In the genomic region with DNA sequence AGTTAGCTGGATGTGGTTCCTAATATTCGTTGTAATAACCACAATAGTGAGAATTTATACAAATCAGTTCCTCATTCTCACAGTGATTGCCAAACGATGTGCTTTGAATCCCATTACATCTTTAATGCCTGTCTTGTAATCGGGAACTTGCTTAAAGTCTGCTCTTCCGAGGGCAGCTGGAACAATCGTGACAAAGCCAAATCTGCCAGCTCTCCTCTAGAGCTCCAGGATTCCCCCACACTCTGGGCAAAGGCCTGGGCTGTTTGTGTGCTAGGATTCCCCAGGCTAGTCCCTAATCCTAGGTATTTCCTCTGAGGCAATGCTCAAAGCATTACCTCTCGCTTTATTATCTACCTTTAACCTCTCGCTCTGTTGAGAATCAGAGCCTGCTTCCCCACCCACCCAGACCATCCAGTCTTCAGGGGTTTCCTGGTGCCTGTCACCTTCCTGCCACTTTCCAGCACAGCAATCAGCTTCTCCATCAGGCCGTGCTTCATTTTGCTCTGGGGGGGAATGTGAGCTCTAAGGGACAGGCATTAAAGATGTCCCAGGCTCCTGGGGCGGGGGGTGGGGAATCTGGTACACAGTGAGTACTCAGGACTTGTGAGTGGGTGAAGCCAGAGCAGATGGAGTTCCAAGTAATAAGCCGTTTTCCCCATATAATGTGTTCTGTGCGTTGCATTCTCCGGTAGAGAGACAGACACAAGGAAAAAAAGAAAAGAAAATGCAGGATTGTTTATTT, we compare ENCODE assay signal across 10 mouse cellular contexts. TPM values are rescaled to one million over a fixed set of nuclear protein-coding genes. Genes with fewer than 3 reads are reported as not detected.
DNase-seq lines count a peak whose midpoint lies in the region; ATAC-seq and TF ChIP-seq lines count a peak whose summit lies in the region.
"Had no signal": no experiment of that assay in that cellular context is flagged by ENCODE, and none has a peak within 500 bp of the region (broad histone marks: within the 10 kb centered on the region; RNA-seq: fewer than 3 reads in every experiment).

No protein-coding gene starts in this region.

- ATAC-seq in forebrain, embryonic 12.5 days (ENCODE audit: low FRiP score), result no peak
- ATAC-seq in forebrain, embryonic 11.5 days (replicated peaks; ENCODE audit: low FRiP score), result no peak
- ATAC-seq in embryonic facial prominence, embryonic 13.5 days (ENCODE audit: insufficient number of reproducible peaks, insufficient read depth, low FRiP score, low TSS enrichment, low read depth), result no peak

- intact Hi-C loops in left cerebral cortex, adult 2 months (cut with DNase I), result loop anchor here (2.0 kb wide), 1 partner anchor 71 kb away; no protein-coding TSS in a partner anchor

- H3K4me3 ChIP-seq in forebrain, embryonic 12.5 days (replicated peaks), result no peak overlapping the region
- no peak overlapping the region for H3K4me3 ChIP-seq in forebrain, embryonic 11.5 days (ENCODE audit: low read depth, low read length)
- no peak overlapping the region for H3K4me3 ChIP-seq in left cerebral cortex, adult 2 months
- no peak overlapping the region for H3K4me3 ChIP-seq in embryonic facial prominence, embryonic 13.5 days

- no peak for TF ChIP-seq CTCF in left cerebral cortex, adult 2 months (IDR thresholded peaks at IDR 0.05)

- H3K27me3 ChIP-seq in forebrain, embryonic 12.5 days, result no peaks in the 10 kb centered on the region
- H3K27me3 ChIP-seq in forebrain, embryonic 11.5 days (ENCODE audit: control insufficient read depth, insufficient read depth, low read length), result no peaks in the 10 kb centered on the region
- no peaks in the 10 kb centered on the region for H3K27me3 ChIP-seq in embryonic facial prominence, embryonic 13.5 days

- peaks cover 4% of the 10 kb centered on the region; the same call in 1 of the 2 replicates for H3K4me1 ChIP-seq in forebrain, embryonic 12.5 days
- H3K4me1 ChIP-seq in forebrain, embryonic 11.5 days (replicated peaks; ENCODE audit: control insufficient read depth, insufficient read depth, low read length), result no peaks in the 10 kb centered on the region; the same call in 1 of the 2 replicates
- H3K4me1 ChIP-seq in embryonic facial prominence, embryonic 13.5 days, result peaks cover 47% of the 10 kb centered on the region

- no peaks in the 10 kb centered on the region for H3K9me3 ChIP-seq in forebrain, embryonic 12.5 days
- no peaks in the 10 kb centered on the region for H3K9me3 ChIP-seq in forebrain, embryonic 11.5 days (ENCODE audit: control insufficient read depth, low read length)
- H3K9me3 ChIP-seq in embryonic facial prominence, embryonic 13.5 days, result no peaks in the 10 kb centered on the region

- no peak overlapping the region for H3K4me2 ChIP-seq in forebrain, embryonic 12.5 days
- H3K4me2 ChIP-seq in forebrain, embryonic 11.5 days (ENCODE audit: low read depth, low read length, severe bottlenecking), result no peak overlapping the region
- no peak overlapping the region for H3K4me2 ChIP-seq in embryonic facial prominence, embryonic 13.5 days

- DNase-seq in forebrain, embryonic 11.5 days (ENCODE audit: low spot score), result no peak
- DNase-seq in left cerebral cortex, adult 2 months (ENCODE audit: extremely low spot score in 1 of 2, low spot score in 2 of 2), result no peak
- no peak for DNase-seq in left cerebral cortex, adult 18-20 months (ENCODE audit: low spot score in 2 of 2)
- peak; percentile 48 for DNase-seq in lung, postnatal 10 days
- DNase-seq in cerebellum, adult 11 months, result no peak
- DNase-seq in cerebellum, adult 8-10 months, result no peak
- DNase-seq: cerebellum, postnatal 36 days had no signal

- 0 out of 2 replicates have a peak overlapping the region, but pooled peaks have one; percentile 42 for H3K27ac ChIP-seq in forebrain, embryonic 12.5 days
- H3K27ac ChIP-seq in forebrain, embryonic 11.5 days (ENCODE audit: low read depth, low read length), result no peak overlapping the region
- peak overlapping the region; percentile 81 for H3K27ac ChIP-seq in left cerebral cortex, adult 2 months
- H3K27ac ChIP-seq in embryonic facial prominence, embryonic 13.5 days, result peak overlapping the region; percentile 73

- H3K36me3 ChIP-seq in forebrain, embryonic 12.5 days (replicated peaks), result no peaks in the 10 kb centered on the region
- H3K36me3 ChIP-seq in forebrain, embryonic 11.5 days (ENCODE audit: control insufficient read depth, insufficient read depth, low read length), result no peaks in the 10 kb centered on the region
- peaks cover 33% of the 10 kb centered on the region for H3K36me3 ChIP-seq in embryonic facial prominence, embryonic 13.5 days

- H3K9ac ChIP-seq in forebrain, embryonic 12.5 days, result no peak overlapping the region
- no peak overlapping the region for H3K9ac ChIP-seq in forebrain, embryonic 11.5 days (ENCODE audit: low read length)
- 0 out of 2 replicates have a peak overlapping the region, but pooled peaks have one; percentile 40 for H3K9ac ChIP-seq in embryonic facial prominence, embryonic 13.5 days

- 65% methylated on average over 12 of the region's 12 CpGs for WGBS in forebrain, embryonic 12.5 days
- 63% methylated on average over 12 of the region's 12 CpGs for WGBS in forebrain, embryonic 11.5 days
- 45% methylated on average over 12 of the region's 12 CpGs for WGBS in embryonic facial prominence, embryonic 13.5 days

RNA-seq across cellular contexts. Expression of gene Mertk, which starts 47.3 kb away (rescaled TPM):
- 2.2 and 2.7 TPM in 2 replicates for polyA plus RNA-seq in forebrain, embryonic 12.5 days (2016; fragmentation: Nextera tagmentation; extraction: Ambion mirVana)
- polyA plus RNA-seq in forebrain, embryonic 11.5 days (2014; fragmentation: Nextera tagmentation; extraction: Ambion mirVana), result 4.4 and 4.5 TPM in 2 replicates
- 10 to 100 TPM; 29.6 to 35.1 TPM for total RNA-seq in left cerebral cortex, adult 2 months (2021)
- 10 to 100 TPM; 23.2 to 26.4 TPM for total RNA-seq in left cerebral cortex, adult 18-20 months (2021)
- 12.1 and 15.4 TPM in 2 replicates for polyA plus RNA-seq in embryonic facial prominence, embryonic 13.5 days (2015; fragmentation: Nextera tagmentation; extraction: Ambion mirVana)
- total RNA-seq: neutrophil, adult 5-6 weeks had no signal

RNA-seq across cellular contexts. Expression of gene Anapc1, which starts 58.9 kb away (rescaled TPM):
- polyA plus RNA-seq in forebrain, embryonic 12.5 days (2016; fragmentation: Nextera tagmentation; extraction: Ambion mirVana), result 98.8 and 99.9 TPM in 2 replicates
- polyA plus RNA-seq in forebrain, embryonic 11.5 days (2014; fragmentation: Nextera tagmentation; extraction: Ambion mirVana), result 104 and 120 TPM in 2 replicates
- total RNA-seq in left cerebral cortex, adult 2 months (2021), result 10 to 100 TPM; 60.5 to 65.4 TPM
- total RNA-seq in left cerebral cortex, adult 18-20 months (2021), result 10 to 100 TPM; 54.6 to 57.0 TPM
- polyA plus RNA-seq in embryonic facial prominence, embryonic 13.5 days (2015; fragmentation: Nextera tagmentation; extraction: Ambion mirVana), result 65.4 and 72.5 TPM in 2 replicates
